Mouse (Mus musculus): ENCODE results near the gene Sel1l2. TPM values are rescaled to one million over a fixed set of nuclear protein-coding genes. Genes with fewer than 3 reads are reported as not detected.

Sel1l2 gene
- polyA plus RNA-seq, 1 experiment from 2014 or later, result not detected

- H3K4me1 ChIP-seq (ENCODE audit: control insufficient read depth, insufficient read depth, low read length), result no peaks in the 10 kb centered on the region
- no peaks in the 10 kb centered on the region for H3K9me3 ChIP-seq (replicated peaks; ENCODE audit: control insufficient read depth, low read length)
- ATAC-seq (peak; percentile 87; the same call in 1 of the 2 replicates), DNase-seq (ENCODE audit: low spot score) (peak; percentile 62)
- H3K4me2 ChIP-seq (ENCODE audit: low read length), result no peak overlapping the region
- H3K36me3 ChIP-seq (ENCODE audit: control insufficient read depth, insufficient read depth, low read length), result no peaks in the 10 kb centered on the region
- no peaks in the 10 kb centered on the region for H3K27me3 ChIP-seq (replicated peaks; ENCODE audit: control insufficient read depth, insufficient read depth, low read length)
- 57% methylated on average over 6 of the region's 6 CpGs for WGBS
- no peak overlapping the region for H3K4me3 ChIP-seq (ENCODE audit: low read depth, low read length)
- H3K9ac ChIP-seq (ENCODE audit: low read length), result no peak overlapping the region
- no peak overlapping the region for H3K27ac ChIP-seq (ENCODE audit: low read depth, low read length)
Observed at GRCm38 (mm10) chr2:140237245-140237644, 152.3 kb downstream of the Sel1l2 start.

GRCm38 (mm10) chr2:140230295-140230694 is 159.2 kb downstream of the Sel1l2 start:
- no peak for DNase-seq (ENCODE audit: low spot score)
- H3K4me2 ChIP-seq (ENCODE audit: low read length), result no peak overlapping the region
- ATAC-seq, result no peak

DNA sequence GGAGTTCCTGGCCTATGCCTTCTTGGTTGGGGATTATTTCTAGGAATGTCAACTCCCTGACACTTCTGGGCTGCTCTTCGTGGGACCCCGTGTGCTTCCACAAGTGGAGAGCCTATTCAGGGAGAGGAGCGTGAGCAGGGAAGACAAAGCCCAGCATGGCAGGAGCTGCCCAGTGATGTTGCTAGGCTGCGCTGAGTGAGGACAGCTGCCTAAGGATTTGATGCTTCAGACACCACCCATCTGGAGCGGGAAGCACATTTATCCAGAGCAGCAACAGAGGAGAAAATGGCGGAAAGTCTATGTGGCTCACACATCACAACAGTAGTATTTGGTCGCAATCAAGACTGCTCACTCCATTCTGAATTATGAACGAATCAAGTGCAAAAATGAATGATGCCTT is 169.2 kb downstream of the Sel1l2 start:
- H3K27ac ChIP-seq (ENCODE audit: low read depth, low read length), result no peak overlapping the region
- no peak overlapping the region for H3K4me3 ChIP-seq (ENCODE audit: low read depth, low read length)
- no peak overlapping the region for H3K9ac ChIP-seq (ENCODE audit: low read length)
- WGBS, result 62% methylated on average over 8 of the region's 8 CpGs
- no peaks in the 10 kb centered on the region for H3K36me3 ChIP-seq (ENCODE audit: control insufficient read depth, insufficient read depth, low read length)
- DNase-seq (ENCODE audit: low spot score) (no peak), ATAC-seq (no peak)
- H3K9me3 ChIP-seq (replicated peaks; ENCODE audit: control insufficient read depth, low read length), result no peaks in the 10 kb centered on the region
- H3K27me3 ChIP-seq (replicated peaks; ENCODE audit: control insufficient read depth, insufficient read depth, low read length), result no peaks in the 10 kb centered on the region
- H3K4me2 ChIP-seq (ENCODE audit: low read length), result no peak overlapping the region
- H3K4me1 ChIP-seq (ENCODE audit: control insufficient read depth, insufficient read depth, low read length), result no peaks in the 10 kb centered on the region

More at GRCm38 (mm10) chr2:140230295-140230694, 159.2 kb downstream of the Sel1l2 start:
- H3K36me3 ChIP-seq (ENCODE audit: control insufficient read depth, insufficient read depth, low read length), result no peaks in the 10 kb centered on the region
- no peaks in the 10 kb centered on the region for H3K4me1 ChIP-seq (ENCODE audit: control insufficient read depth, insufficient read depth, low read length)
- no peak overlapping the region for H3K4me3 ChIP-seq (ENCODE audit: low read depth, low read length)
- H3K27ac ChIP-seq (ENCODE audit: low read depth, low read length), result no peak overlapping the region
- no peaks in the 10 kb centered on the region for H3K27me3 ChIP-seq (replicated peaks; ENCODE audit: control insufficient read depth, insufficient read depth, low read length)
- H3K9ac ChIP-seq (ENCODE audit: low read length), result no peak overlapping the region
- H3K9me3 ChIP-seq (replicated peaks; ENCODE audit: control insufficient read depth, low read length), result no peaks in the 10 kb centered on the region
- 69% methylated on average over 1 of the region's 1 CpGs for WGBS

DNA sequence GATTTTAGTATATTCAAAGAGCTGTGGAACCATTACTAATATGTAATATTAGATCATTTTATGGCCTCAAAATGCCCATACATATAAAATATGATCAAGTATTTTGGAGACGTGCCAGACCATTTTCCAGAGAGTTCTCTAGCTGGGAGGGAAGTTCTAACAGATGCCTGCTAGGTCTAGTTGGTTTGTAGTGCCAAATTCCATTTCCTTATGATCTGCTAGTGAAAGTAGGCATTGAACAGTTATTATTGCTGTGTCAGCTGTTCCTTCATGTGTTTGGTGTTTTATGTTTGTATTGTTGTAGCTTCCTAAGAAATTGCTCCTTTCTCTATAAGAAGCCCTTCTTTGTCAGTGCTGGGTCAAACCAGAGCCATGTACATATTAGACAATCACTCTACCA is 173.5 kb downstream of the Sel1l2 start:
- no peak overlapping the region for H3K27ac ChIP-seq (ENCODE audit: low read depth, low read length)
- no peak overlapping the region for H3K9ac ChIP-seq (ENCODE audit: low read length)
- DNase-seq (ENCODE audit: low spot score), result peak; percentile 51
- H3K36me3 ChIP-seq (ENCODE audit: control insufficient read depth, insufficient read depth, low read length), result no peaks in the 10 kb centered on the region
- H3K9me3 ChIP-seq (replicated peaks; ENCODE audit: control insufficient read depth, low read length), result no peaks in the 10 kb centered on the region
- H3K4me3 ChIP-seq (ENCODE audit: low read depth, low read length), result no peak overlapping the region
- ATAC-seq, result no peak
- no peak overlapping the region for H3K4me2 ChIP-seq (ENCODE audit: low read length)
- no peaks in the 10 kb centered on the region for H3K4me1 ChIP-seq (ENCODE audit: control insufficient read depth, insufficient read depth, low read length)
- H3K27me3 ChIP-seq (replicated peaks; ENCODE audit: control insufficient read depth, insufficient read depth, low read length), result no peaks in the 10 kb centered on the region
- 74% methylated on average over 1 of the region's 1 CpGs for WGBS

DNA sequence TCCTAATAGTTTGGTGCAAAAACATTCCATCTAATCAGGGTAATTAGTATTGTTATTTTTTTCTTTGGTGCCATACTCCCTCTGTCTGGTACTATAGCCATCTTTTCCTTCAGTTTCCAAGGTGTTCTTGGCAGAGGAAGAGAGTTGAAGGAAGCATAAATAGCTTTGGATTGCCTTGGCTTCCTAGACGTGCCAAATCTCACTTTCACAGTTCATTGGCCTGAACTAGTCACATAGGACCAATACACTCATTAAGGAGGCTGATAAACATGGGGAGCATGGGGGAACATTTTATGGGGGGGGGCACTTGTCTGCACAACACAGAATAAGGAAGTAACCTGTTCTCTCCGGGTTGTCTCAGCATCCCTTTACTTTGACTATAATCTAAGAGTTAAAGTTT is 174.1 kb downstream of the Sel1l2 start:
- no peaks in the 10 kb centered on the region for H3K4me1 ChIP-seq (ENCODE audit: control insufficient read depth, insufficient read depth, low read length)
- no peaks in the 10 kb centered on the region for H3K36me3 ChIP-seq (ENCODE audit: control insufficient read depth, insufficient read depth, low read length)
- 68% methylated on average over 2 of the region's 2 CpGs for WGBS
- DNase-seq (ENCODE audit: low spot score) (peak; percentile 44), ATAC-seq (peak; percentile 52; the same call in 1 of the 2 replicates)
- H3K27me3 ChIP-seq (replicated peaks; ENCODE audit: control insufficient read depth, insufficient read depth, low read length), result no peaks in the 10 kb centered on the region
- H3K4me2 ChIP-seq (ENCODE audit: low read length), result no peak overlapping the region
- H3K27ac ChIP-seq (ENCODE audit: low read depth, low read length), result no peak overlapping the region
- no peak overlapping the region for H3K4me3 ChIP-seq (ENCODE audit: low read depth, low read length)
- no peak overlapping the region for H3K9ac ChIP-seq (ENCODE audit: low read length)
- no peaks in the 10 kb centered on the region for H3K9me3 ChIP-seq (replicated peaks; ENCODE audit: control insufficient read depth, low read length)

- ATAC-seq (peak; percentile 38; the same call in 1 of the 2 replicates), DNase-seq (ENCODE audit: low spot score) (peak; percentile 20)
- 94% methylated on average over 4 of the region's 4 CpGs for WGBS
- Histone ChIP-seq H3K27me3 (replicated peaks; ENCODE audit: control insufficient read depth, insufficient read depth, low read length) (no peaks in the 10 kb centered on the region), H3K4me3 (ENCODE audit: low read depth, low read length) (no peak overlapping the region), H3K4me1 (ENCODE audit: control insufficient read depth, insufficient read depth, low read length) (no peaks in the 10 kb centered on the region), H3K4me2 (ENCODE audit: low read length) (no peak overlapping the region), H3K9me3 (replicated peaks; ENCODE audit: control insufficient read depth, low read length) (no peaks in the 10 kb centered on the region), H3K9ac (ENCODE audit: low read length) (no peak overlapping the region), H3K36me3 (ENCODE audit: control insufficient read depth, insufficient read depth, low read length) (no peaks in the 10 kb centered on the region), H3K27ac (ENCODE audit: low read depth, low read length) (no peak overlapping the region)
Observed at GRCm38 (mm10) chr2:140214519-140215027, 174.9 kb downstream of the Sel1l2 start.

DNA sequence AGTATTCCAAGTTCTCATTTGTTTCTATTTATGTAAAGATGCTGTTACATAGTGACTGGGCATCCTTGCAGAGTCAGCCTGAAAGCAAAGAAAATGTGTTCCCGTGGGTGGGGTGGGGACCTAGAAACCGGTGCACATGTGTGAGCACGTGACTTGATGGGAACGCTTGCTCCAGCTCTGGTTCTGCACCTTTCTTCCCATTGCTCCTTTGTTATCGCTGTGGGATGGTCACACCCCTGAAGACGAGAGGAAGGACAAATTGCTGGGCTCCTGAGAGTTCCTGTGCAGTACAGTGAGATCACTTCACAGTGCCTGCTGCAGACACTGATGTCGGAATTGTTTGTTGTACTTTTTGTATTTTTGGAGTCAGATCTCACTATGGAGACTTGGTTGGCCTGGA is 185.8 kb downstream of the Sel1l2 start:
- no peak for DNase-seq (ENCODE audit: low spot score)
- Histone ChIP-seq H3K4me2 (ENCODE audit: low read length) (no peak overlapping the region), H3K27me3 (replicated peaks; ENCODE audit: control insufficient read depth, insufficient read depth, low read length) (no peaks in the 10 kb centered on the region), H3K27ac (ENCODE audit: low read depth, low read length) (no peak overlapping the region), H3K4me3 (ENCODE audit: low read depth, low read length) (no peak overlapping the region), H3K9ac (ENCODE audit: low read length) (no peak overlapping the region), H3K36me3 (ENCODE audit: control insufficient read depth, insufficient read depth, low read length) (peaks cover 45% of the 10 kb centered on the region), H3K4me1 (ENCODE audit: control insufficient read depth, insufficient read depth, low read length) (no peaks in the 10 kb centered on the region), H3K9me3 (replicated peaks; ENCODE audit: control insufficient read depth, low read length) (no peaks in the 10 kb centered on the region)
- 95% methylated on average over 7 of the region's 7 CpGs for WGBS
- no peak for ATAC-seq

- 88% methylated on average over 5 of the region's 5 CpGs for WGBS
- no peaks in the 10 kb centered on the region for H3K9me3 ChIP-seq (replicated peaks; ENCODE audit: control insufficient read depth, low read length)
- no peaks in the 10 kb centered on the region for H3K27me3 ChIP-seq (replicated peaks; ENCODE audit: control insufficient read depth, insufficient read depth, low read length)
- no peak for DNase-seq (ENCODE audit: low spot score)
- no peak overlapping the region for H3K4me3 ChIP-seq (ENCODE audit: low read depth, low read length)
- no peaks in the 10 kb centered on the region for H3K4me1 ChIP-seq (ENCODE audit: control insufficient read depth, insufficient read depth, low read length)
- H3K9ac ChIP-seq (ENCODE audit: low read length), result no peak overlapping the region
- ATAC-seq, result no peak
- H3K4me2 ChIP-seq (ENCODE audit: low read length), result no peak overlapping the region
- peaks cover 52% of the 10 kb centered on the region for H3K36me3 ChIP-seq (ENCODE audit: control insufficient read depth, insufficient read depth, low read length)
- H3K27ac ChIP-seq (ENCODE audit: low read depth, low read length), result no peak overlapping the region
Observed at GRCm38 (mm10) chr2:140202573-140202972, 186.9 kb downstream of the Sel1l2 start.

- Histone ChIP-seq H3K36me3 (ENCODE audit: control insufficient read depth, insufficient read depth, low read length) (peaks cover 50% of the 10 kb centered on the region), H3K27ac (ENCODE audit: low read depth, low read length) (no peak overlapping the region), H3K27me3 (replicated peaks; ENCODE audit: control insufficient read depth, insufficient read depth, low read length) (no peaks in the 10 kb centered on the region), H3K4me1 (ENCODE audit: control insufficient read depth, insufficient read depth, low read length) (no peaks in the 10 kb centered on the region), H3K9ac (ENCODE audit: low read length) (no peak overlapping the region), H3K4me3 (ENCODE audit: low read depth, low read length) (no peak overlapping the region), H3K9me3 (replicated peaks; ENCODE audit: control insufficient read depth, low read length) (no peaks in the 10 kb centered on the region), H3K4me2 (ENCODE audit: low read length) (no peak overlapping the region)
- ATAC-seq (no peak), DNase-seq (ENCODE audit: low spot score) (no peak)
- 86% methylated on average over 2 of the region's 2 CpGs for WGBS
Observed at GRCm38 (mm10) chr2:140200713-140201112, 188.8 kb downstream of the Sel1l2 start.
